Mouse (Mus musculus): ENCODE results near the gene Kcna7.

DNA sequence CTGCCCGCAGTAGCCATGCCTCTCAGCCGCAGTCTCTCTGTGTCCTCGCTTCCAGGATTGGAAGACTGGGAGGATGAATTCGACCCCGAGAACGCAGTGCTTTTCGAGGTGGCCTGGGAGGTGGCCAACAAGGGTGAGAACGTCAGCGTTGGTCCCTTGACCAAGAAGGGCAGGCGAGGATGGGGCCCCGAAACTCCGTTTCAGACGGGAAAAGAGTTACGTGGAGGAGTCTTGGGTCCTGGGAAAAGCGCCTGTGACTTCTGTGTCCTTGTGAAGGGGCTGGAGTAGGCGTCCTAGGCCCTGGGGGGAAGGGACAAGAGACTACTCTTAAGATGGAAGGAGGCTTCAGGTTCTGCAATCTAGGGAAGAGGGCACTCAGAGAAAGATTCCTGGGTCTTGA lies 29.6 kb downstream of the Kcna7 start:
- TF ChIP-seq CTCF (IDR thresholded peaks at IDR 0.05; ENCODE audit: low read depth) = no peak
- TF ChIP-seq EP300 (IDR thresholded peaks at IDR 0.05; ENCODE audit: low read depth) = no peak
